Mouse (Mus musculus) spleen, adult 18-20 months (tissue): ENCODE data around the gene Relt.

Experiments used
- DNase-seq, 2 experiments: peaks; one replicate each; pipeline ENCODE4 v3.0.0; 2022; ENCODE audit warnings: mixed read lengths in 2 of 2

The Relt gene

GRCm38 (mm10) chr7:100844385-100845025 lies 18.7 kb downstream of the Relt start:
- DNase-seq, result no peak

GRCm38 (mm10) chr7:100843866-100844265 lies 19.4 kb downstream of the Relt start:
- no peak for DNase-seq

- DNase-seq, result no peak
These were observed 21.1 kb downstream of the Relt start for GRCm38 (mm10) chr7:100842175-100842574.

GRCm38 (mm10) chr7:100841608-100842007 lies 21.6 kb downstream of the Relt start:
- no peak for DNase-seq

- DNase-seq, result no peak
These were observed 22.3 kb downstream of the Relt start for GRCm38 (mm10) chr7:100840906-100841305.

- no peak for DNase-seq
These were observed 23.4 kb downstream of the Relt start for GRCm38 (mm10) chr7:100839632-100840402.

GRCm38 (mm10) chr7:100837701-100838100 lies 25.5 kb downstream of the Relt start:
- DNase-seq, result no peak

- DNase-seq, result no peak
These were observed 26.6 kb downstream of the Relt start for GRCm38 (mm10) chr7:100836657-100837056.

- no peak for DNase-seq
These were observed 27.5 kb downstream of the Relt start for GRCm38 (mm10) chr7:100835711-100836110.

- peak in 1 of 2 experiments; percentile 15 for DNase-seq
These were observed 28.1 kb downstream of the Relt start for GRCm38 (mm10) chr7:100835168-100835567.

- DNase-seq, result no peak
These were observed 29.4 kb downstream of the Relt start for GRCm38 (mm10) chr7:100833859-100834258.

- DNase-seq, result no peak
These were observed 34.7 kb downstream of the Relt start for GRCm38 (mm10) chr7:100828549-100828948.

- DNase-seq, result no peak
These were observed 38.6 kb downstream of the Relt start for GRCm38 (mm10) chr7:100824661-100825060.

GRCm38 (mm10) chr7:100818401-100819064 lies 44.7 kb downstream of the Relt start:
- peak in 1 of 2 experiments; percentile 22 for DNase-seq

GRCm38 (mm10) chr7:100817442-100817760 lies 45.8 kb downstream of the Relt start:
- no peak for DNase-seq

GRCm38 (mm10) chr7:100816759-100817441 lies 46.3 kb downstream of the Relt start:
- DNase-seq, result no peak

- no peak for DNase-seq
These were observed 47.2 kb downstream of the Relt start for GRCm38 (mm10) chr7:100815900-100816570.

GRCm38 (mm10) chr7:100812641-100813040 lies 50.6 kb downstream of the Relt start:
- DNase-seq, result no peak

GRCm38 (mm10) chr7:100811912-100812311 lies 51.3 kb downstream of the Relt start:
- no peak for DNase-seq

GRCm38 (mm10) chr7:100805391-100805790 lies 57.9 kb downstream of the Relt start:
- no peak for DNase-seq

GRCm38 (mm10) chr7:100798810-100799209 lies 64.4 kb downstream of the Relt start:
- no peak for DNase-seq
